Mouse (Mus musculus): ENCODE results near the gene C3. TPM values are rescaled to one million over a fixed set of nuclear protein-coding genes. Genes with fewer than 3 reads are reported as not detected.

C3 gene
- polyA plus RNA-seq, 1 experiment from 2014 or later = 71.7 TPM

GRCm38 (mm10) chr17:57264972-57265945 lies 37.3 kb upstream of the C3 start:
- ATAC-seq (replicated peaks; ENCODE audit: low FRiP score) (peak; percentile 82), DNase-seq (ENCODE audit: low spot score) (no peak)
- H3K9me3 ChIP-seq (ENCODE audit: control insufficient read depth, low read length) = no peaks in the 10 kb centered on the region
- H3K27me3 ChIP-seq (replicated peaks; ENCODE audit: control insufficient read depth, insufficient read depth, low read length) = no peaks in the 10 kb centered on the region
- H3K4me3 ChIP-seq (ENCODE audit: low read depth, low read length) = peak overlapping the region; percentile 12; the same call in 1 of the 2 replicates
- peak overlapping the region; percentile 38 for H3K4me2 ChIP-seq
- peaks cover 12% of the 10 kb centered on the region for H3K4me1 ChIP-seq (replicated peaks; ENCODE audit: control insufficient read depth, insufficient read depth, low read length)
- WGBS = 31% methylated on average over 21 of the region's 22 CpGs
- peaks cover 9% of the 10 kb centered on the region; the same call in 1 of the 2 replicates for H3K36me3 ChIP-seq (ENCODE audit: control insufficient read depth, insufficient read depth, low read length)
- no peak overlapping the region for H3K9ac ChIP-seq (ENCODE audit: low read depth, low read length)
- no peak overlapping the region for H3K27ac ChIP-seq (ENCODE audit: low read depth, low read length)

GRCm38 (mm10) chr17:57264164-57264563 lies 36.2 kb upstream of the C3 start:
- Histone ChIP-seq H3K4me3 (ENCODE audit: low read depth, low read length) (no peak overlapping the region), H3K27me3 (replicated peaks; ENCODE audit: control insufficient read depth, insufficient read depth, low read length) (no peaks in the 10 kb centered on the region), H3K27ac (ENCODE audit: low read depth, low read length) (no peak overlapping the region), H3K4me2 (no peak overlapping the region), H3K36me3 (ENCODE audit: control insufficient read depth, insufficient read depth, low read length) (peaks cover 10% of the 10 kb centered on the region; the same call in 1 of the 2 replicates), H3K4me1 (replicated peaks; ENCODE audit: control insufficient read depth, insufficient read depth, low read length) (peaks cover 12% of the 10 kb centered on the region), H3K9ac (ENCODE audit: low read depth, low read length) (no peak overlapping the region), H3K9me3 (ENCODE audit: control insufficient read depth, low read length) (no peaks in the 10 kb centered on the region)
- WGBS = 55% methylated on average over 2 of the region's 2 CpGs
- ATAC-seq (replicated peaks; ENCODE audit: low FRiP score) = 0 out of 2 replicates have a peak, but pooled peaks have one; percentile 21
- DNase-seq (ENCODE audit: low spot score) = no peak

- Histone ChIP-seq H3K9ac (ENCODE audit: low read depth, low read length) (no peak overlapping the region), H3K36me3 (ENCODE audit: control insufficient read depth, insufficient read depth, low read length) (peaks cover 14% of the 10 kb centered on the region; the same call in 1 of the 2 replicates), H3K27ac (ENCODE audit: low read depth, low read length) (no peak overlapping the region), H3K27me3 (replicated peaks; ENCODE audit: control insufficient read depth, insufficient read depth, low read length) (no peaks in the 10 kb centered on the region), H3K9me3 (ENCODE audit: control insufficient read depth, low read length) (no peaks in the 10 kb centered on the region), H3K4me3 (ENCODE audit: low read depth, low read length) (no peak overlapping the region), H3K4me1 (replicated peaks; ENCODE audit: control insufficient read depth, insufficient read depth, low read length) (peaks cover 12% of the 10 kb centered on the region), H3K4me2 (no peak overlapping the region)
- no peak for ATAC-seq (replicated peaks; ENCODE audit: low FRiP score)
- WGBS = 86% methylated on average over 17 of the region's 17 CpGs
- DNase-seq (ENCODE audit: low spot score) = no peak
Observed at GRCm38 (mm10) chr17:57262901-57263550, 35.1 kb upstream of the C3 start.

GRCm38 (mm10) chr17:57261796-57262195 lies 33.9 kb upstream of the C3 start:
- Histone ChIP-seq H3K4me2 (no peak overlapping the region), H3K9me3 (ENCODE audit: control insufficient read depth, low read length) (no peaks in the 10 kb centered on the region), H3K9ac (ENCODE audit: low read depth, low read length) (no peak overlapping the region), H3K27me3 (replicated peaks; ENCODE audit: control insufficient read depth, insufficient read depth, low read length) (no peaks in the 10 kb centered on the region), H3K36me3 (ENCODE audit: control insufficient read depth, insufficient read depth, low read length) (peaks cover 16% of the 10 kb centered on the region; the same call in 1 of the 2 replicates), H3K4me3 (ENCODE audit: low read depth, low read length) (no peak overlapping the region), H3K4me1 (replicated peaks; ENCODE audit: control insufficient read depth, insufficient read depth, low read length) (peaks cover 12% of the 10 kb centered on the region), H3K27ac (ENCODE audit: low read depth, low read length) (no peak overlapping the region)
- 30% methylated on average over 1 of the region's 1 CpGs for WGBS
- no peak; the same call in 1 of the 2 replicates for ATAC-seq (replicated peaks; ENCODE audit: low FRiP score)
- DNase-seq (ENCODE audit: low spot score) = no peak

- Histone ChIP-seq H3K36me3 (ENCODE audit: control insufficient read depth, insufficient read depth, low read length) (peaks cover 16% of the 10 kb centered on the region; the same call in 1 of the 2 replicates), H3K9me3 (ENCODE audit: control insufficient read depth, low read length) (no peaks in the 10 kb centered on the region), H3K9ac (ENCODE audit: low read depth, low read length) (no peak overlapping the region), H3K4me3 (ENCODE audit: low read depth, low read length) (no peak overlapping the region), H3K4me2 (no peak overlapping the region), H3K27me3 (replicated peaks; ENCODE audit: control insufficient read depth, insufficient read depth, low read length) (no peaks in the 10 kb centered on the region), H3K4me1 (replicated peaks; ENCODE audit: control insufficient read depth, insufficient read depth, low read length) (peaks cover 12% of the 10 kb centered on the region), H3K27ac (ENCODE audit: low read depth, low read length) (no peak overlapping the region)
- ATAC-seq (replicated peaks; ENCODE audit: low FRiP score) (no peak), DNase-seq (ENCODE audit: low spot score) (no peak)
- WGBS = 90% methylated on average over 4 of the region's 4 CpGs
Observed at GRCm38 (mm10) chr17:57261286-57261685, 33.4 kb upstream of the C3 start.

GRCm38 (mm10) chr17:57260351-57260750 lies 32.4 kb upstream of the C3 start:
- H3K4me2 ChIP-seq = no peak overlapping the region
- no peaks in the 10 kb centered on the region for H3K27me3 ChIP-seq (replicated peaks; ENCODE audit: control insufficient read depth, insufficient read depth, low read length)
- peaks cover 16% of the 10 kb centered on the region; the same call in 1 of the 2 replicates for H3K36me3 ChIP-seq (ENCODE audit: control insufficient read depth, insufficient read depth, low read length)
- no peak overlapping the region for H3K27ac ChIP-seq (ENCODE audit: low read depth, low read length)
- peaks cover 12% of the 10 kb centered on the region for H3K4me1 ChIP-seq (replicated peaks; ENCODE audit: control insufficient read depth, insufficient read depth, low read length)
- 85% methylated on average over 9 of the region's 9 CpGs for WGBS
- DNase-seq (ENCODE audit: low spot score) (no peak), ATAC-seq (replicated peaks; ENCODE audit: low FRiP score) (no peak)
- no peak overlapping the region for H3K9ac ChIP-seq (ENCODE audit: low read depth, low read length)
- H3K9me3 ChIP-seq (ENCODE audit: control insufficient read depth, low read length) = no peaks in the 10 kb centered on the region
- no peak overlapping the region for H3K4me3 ChIP-seq (ENCODE audit: low read depth, low read length)

- Histone ChIP-seq H3K4me2 (no peak overlapping the region), H3K36me3 (ENCODE audit: control insufficient read depth, insufficient read depth, low read length) (peaks cover 18% of the 10 kb centered on the region; the same call in 1 of the 2 replicates), H3K27ac (ENCODE audit: low read depth, low read length) (no peak overlapping the region), H3K27me3 (replicated peaks; ENCODE audit: control insufficient read depth, insufficient read depth, low read length) (no peaks in the 10 kb centered on the region), H3K4me3 (ENCODE audit: low read depth, low read length) (no peak overlapping the region), H3K4me1 (replicated peaks; ENCODE audit: control insufficient read depth, insufficient read depth, low read length) (peaks cover 8% of the 10 kb centered on the region), H3K9ac (ENCODE audit: low read depth, low read length) (no peak overlapping the region), H3K9me3 (ENCODE audit: control insufficient read depth, low read length) (no peaks in the 10 kb centered on the region)
- WGBS = 91% methylated on average over 8 of the region's 8 CpGs
- ATAC-seq (replicated peaks; ENCODE audit: low FRiP score) (no peak), DNase-seq (ENCODE audit: low spot score) (no peak)
Observed at GRCm38 (mm10) chr17:57259742-57260141, 31.8 kb upstream of the C3 start.

GRCm38 (mm10) chr17:57258191-57258590 lies 30.3 kb upstream of the C3 start:
- H3K27me3 ChIP-seq (replicated peaks; ENCODE audit: control insufficient read depth, insufficient read depth, low read length) = no peaks in the 10 kb centered on the region
- peaks cover 2% of the 10 kb centered on the region; the same call in 1 of the 2 replicates for H3K4me1 ChIP-seq (replicated peaks; ENCODE audit: control insufficient read depth, insufficient read depth, low read length)
- no peak overlapping the region for H3K27ac ChIP-seq (ENCODE audit: low read depth, low read length)
- no peak overlapping the region for H3K9ac ChIP-seq (ENCODE audit: low read depth, low read length)
- H3K4me2 ChIP-seq = no peak overlapping the region
- no peaks in the 10 kb centered on the region for H3K9me3 ChIP-seq (ENCODE audit: control insufficient read depth, low read length)
- WGBS = 90% methylated on average over 3 of the region's 3 CpGs
- DNase-seq (ENCODE audit: low spot score) (no peak), ATAC-seq (replicated peaks; ENCODE audit: low FRiP score) (no peak)
- peaks cover 28% of the 10 kb centered on the region for H3K36me3 ChIP-seq (ENCODE audit: control insufficient read depth, insufficient read depth, low read length)
- H3K4me3 ChIP-seq (ENCODE audit: low read depth, low read length) = no peak overlapping the region

All from liver, embryonic 11.5 days (tissue).